Mouse (Mus musculus) kidney, adult 9 months (tissue): ENCODE measurements around the gene Celf5.

Experiments used
- DNase-seq: peaks from one replicate; pipeline ENCODE4 v3.0.0; 2022

The Celf5 gene

DNA sequence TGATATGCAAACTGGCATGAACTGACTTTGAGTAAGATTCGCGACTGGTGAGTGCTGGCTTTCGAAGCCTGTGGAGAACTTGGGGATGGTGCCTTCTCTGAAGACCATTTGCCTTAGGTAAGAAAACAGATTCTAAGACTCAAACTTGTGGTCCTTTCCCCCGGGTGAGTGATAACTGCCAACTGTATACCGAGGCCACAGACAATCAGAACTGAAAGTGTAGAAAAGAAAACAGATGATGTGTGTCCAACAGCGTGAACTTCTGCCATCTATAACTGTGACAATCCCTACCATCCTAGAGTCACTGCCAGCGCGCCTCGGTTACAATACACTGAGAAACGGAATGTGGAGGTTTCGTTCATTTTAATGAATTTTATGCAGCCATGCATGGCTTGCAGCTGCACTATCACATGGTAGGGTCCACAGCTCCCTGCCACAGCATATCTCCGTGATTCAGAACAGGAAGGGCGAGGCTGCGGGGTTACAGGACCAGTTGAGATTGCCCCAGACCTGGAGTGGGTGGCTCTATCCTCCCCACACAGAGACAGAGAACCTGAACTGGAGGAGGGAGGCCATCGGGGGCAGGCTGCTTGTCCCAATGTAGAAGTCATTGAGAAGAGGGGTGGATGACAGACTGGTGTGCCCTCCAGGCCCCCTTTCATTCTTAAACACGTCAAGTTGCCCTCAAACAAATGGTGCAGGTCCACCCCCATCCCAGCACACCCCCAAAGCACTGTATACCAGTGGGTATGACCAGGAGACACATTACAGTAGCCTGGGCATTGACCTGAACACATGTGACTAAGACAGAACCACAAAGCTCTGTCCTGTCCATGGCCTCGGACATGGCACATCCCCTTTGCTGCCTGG lies 15.1 kb upstream of the Celf5 start:
- DNase-seq, result no peak

GRCm38 (mm10) chr10:81496969-81497368 lies 14.5 kb upstream of the Celf5 start:
- DNase-seq, result peak; percentile 34

- peak; percentile 99 for DNase-seq
Measured at GRCm38 (mm10) chr10:81496264-81496901, 13.9 kb upstream of the Celf5 start, which contains the start of gene Ncln. TSS of gene Ncln (minus strand) at chr10:81496392.

DNA sequence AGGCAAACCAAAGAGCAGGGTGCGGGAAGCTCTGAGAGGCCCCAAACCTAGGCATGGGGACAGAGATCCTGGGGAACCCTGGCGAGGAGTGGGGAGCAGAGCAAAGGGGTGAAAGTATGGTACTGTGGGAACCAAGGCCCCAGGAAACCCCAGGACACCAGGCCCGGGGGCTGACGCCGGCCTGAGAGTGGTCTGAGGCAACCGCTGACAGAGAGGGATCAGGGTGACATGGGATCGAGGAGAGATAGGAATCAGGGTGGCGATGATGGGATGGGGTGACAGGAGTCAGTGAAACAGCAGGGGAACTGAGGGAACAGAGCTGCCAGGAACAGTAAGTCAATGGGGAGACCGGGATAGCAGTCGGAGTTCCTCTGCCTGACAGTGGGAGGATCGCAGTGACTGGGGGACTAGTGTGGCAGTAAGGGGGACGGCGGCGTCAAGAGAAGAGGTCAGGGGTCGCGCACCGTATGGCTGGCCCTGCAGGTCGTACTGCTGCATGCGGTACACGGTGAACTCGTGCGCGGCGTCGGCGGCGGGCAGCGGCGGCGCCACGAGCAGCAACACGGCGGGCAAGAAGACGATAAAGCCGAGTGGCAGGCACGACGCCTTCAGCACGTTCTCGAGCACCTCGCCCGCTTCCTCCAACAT lies 13.2 kb upstream of the Celf5 start:
- no peak for DNase-seq

- DNase-seq, result no peak
Measured at GRCm38 (mm10) chr10:81495151-81495550, 12.6 kb upstream of the Celf5 start.

DNA sequence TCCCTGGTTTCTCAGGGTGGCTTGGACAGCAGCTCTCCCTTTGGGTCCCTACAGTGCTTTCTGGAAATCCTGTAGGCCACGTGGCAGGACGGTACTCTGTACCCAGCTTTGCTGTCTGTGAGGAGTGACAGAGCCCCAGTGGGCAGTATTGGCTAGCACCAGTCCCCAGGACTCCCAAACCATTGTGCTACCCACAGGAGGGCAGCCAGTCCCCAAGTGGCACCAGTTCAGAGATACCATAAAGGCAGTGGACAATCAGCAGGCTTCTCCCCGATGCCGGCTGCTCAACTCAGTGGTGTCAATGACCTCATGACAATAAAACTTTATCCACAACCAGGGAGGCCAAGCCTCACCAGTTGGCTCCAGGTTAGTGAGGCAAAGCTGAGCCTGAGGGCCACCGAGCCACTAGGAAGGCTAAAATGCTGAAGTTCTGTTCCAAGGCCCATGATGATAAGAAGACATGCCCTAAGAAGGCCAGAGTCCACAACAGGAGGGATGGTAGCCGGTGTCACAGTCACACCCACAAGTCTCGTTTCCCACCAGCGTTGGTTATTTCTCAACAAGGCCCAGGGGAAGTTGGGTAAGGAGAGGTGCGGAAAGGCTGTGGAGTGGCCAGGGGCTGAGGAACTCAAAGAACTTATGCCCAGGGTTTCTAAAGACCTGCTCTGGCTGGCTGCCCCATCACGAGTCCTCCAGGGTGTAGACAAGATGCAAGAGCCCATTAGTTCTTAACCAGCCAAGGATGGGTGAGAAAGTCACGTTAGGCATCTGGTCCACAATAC lies 11.9 kb upstream of the Celf5 start:
- no peak for DNase-seq

DNA sequence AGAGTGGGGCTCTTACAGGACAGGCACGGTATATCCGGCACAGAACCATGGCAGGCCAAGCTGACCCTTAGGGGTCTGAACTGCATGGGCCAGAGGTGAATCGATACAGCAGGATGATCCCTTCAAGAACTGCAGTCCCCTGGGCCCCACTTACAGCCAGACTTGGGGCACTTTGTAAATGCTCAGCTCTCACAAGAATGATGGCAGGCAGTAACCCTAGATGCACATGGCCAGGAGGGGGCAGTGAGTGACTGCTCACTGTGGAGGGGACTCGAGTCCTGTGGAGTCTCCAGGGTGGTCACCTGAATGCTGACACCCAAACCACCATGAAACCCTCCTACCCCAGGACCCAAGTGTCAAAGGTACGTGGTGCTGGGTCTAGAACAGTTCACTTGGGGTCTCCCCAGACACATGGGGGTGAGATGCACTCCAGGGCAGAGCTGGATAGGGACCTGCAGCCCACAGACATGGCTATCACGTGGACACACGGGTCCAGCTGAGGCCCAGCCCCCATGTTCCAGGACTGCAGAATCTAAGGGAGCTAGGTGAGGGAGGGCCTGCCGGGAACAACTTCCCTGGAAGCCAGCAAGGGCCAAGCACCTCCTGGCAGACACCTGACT lies 11.2 kb upstream of the Celf5 start:
- no peak for DNase-seq

GRCm38 (mm10) chr10:81492606-81493240 lies 10.2 kb upstream of the Celf5 start:
- DNase-seq, result no peak

- no peak for DNase-seq
Measured at GRCm38 (mm10) chr10:81491018-81491417, 8.5 kb upstream of the Celf5 start.

DNA sequence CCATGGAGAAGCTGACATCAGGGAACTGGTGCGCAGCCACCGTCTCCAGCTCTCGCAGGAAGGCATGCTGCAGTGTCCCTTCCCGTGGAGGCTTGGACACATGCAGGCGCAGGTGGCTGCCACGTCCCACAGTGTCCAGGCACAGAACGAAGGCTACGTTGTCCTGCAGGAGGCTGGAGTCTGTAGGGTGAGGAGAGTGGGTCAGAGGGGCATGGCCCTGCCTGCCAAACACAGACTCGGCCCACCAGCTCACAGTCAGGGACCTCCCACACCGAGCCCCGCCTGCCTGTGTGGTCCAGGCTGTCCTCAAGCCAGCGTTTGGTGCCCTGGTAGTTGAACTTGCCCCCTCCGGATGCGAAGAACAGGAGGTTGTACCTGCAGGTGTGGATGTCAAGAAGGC lies 7.4 kb upstream of the Celf5 start:
- DNase-seq, result no peak

GRCm38 (mm10) chr10:81488081-81488480 lies 5.6 kb upstream of the Celf5 start:
- no peak for DNase-seq

DNA sequence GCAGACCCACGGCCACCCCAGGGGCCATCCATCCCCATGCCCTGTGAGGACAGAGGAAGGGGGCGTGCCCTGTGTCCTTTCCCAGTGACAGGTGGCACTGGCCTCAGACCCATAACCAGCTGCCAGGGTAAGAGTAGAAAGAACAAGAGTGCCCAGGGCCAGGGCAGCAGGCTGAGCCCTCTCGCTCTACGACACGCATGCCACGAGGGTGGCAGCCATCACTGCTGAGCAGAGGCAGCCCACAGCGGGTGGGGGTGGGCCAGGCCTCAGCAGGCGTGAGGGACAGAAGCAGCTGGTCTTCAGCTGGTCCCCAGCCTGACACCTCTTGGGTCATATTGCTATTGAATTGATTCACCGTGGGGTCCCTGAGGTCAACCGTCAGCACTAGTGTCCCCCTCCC lies 4.0 kb upstream of the Celf5 start:
- no peak for DNase-seq

GRCm38 (mm10) chr10:81485479-81486018 lies 3.0 kb upstream of the Celf5 start:
- DNase-seq, result no peak

DNA sequence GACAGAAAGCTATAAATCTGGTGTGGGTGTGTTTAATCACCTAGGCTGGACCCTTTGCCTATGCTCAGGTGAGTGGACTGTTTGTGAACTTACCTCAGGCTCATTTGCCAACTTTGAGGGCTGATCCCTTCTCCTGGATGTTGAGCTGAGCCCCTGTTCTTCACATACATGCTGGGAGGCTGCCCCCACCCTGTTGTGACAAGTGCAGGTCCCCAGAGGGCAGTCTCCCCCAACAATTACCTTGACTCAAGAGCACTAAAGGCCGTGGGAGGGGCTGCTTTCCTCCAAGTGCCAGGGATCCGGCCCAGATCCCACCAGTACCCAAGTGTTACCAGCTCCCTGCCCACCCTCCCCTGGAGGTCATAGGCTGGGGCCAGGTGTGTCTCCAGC lies 2.5 kb upstream of the Celf5 start:
- no peak for DNase-seq

DNA sequence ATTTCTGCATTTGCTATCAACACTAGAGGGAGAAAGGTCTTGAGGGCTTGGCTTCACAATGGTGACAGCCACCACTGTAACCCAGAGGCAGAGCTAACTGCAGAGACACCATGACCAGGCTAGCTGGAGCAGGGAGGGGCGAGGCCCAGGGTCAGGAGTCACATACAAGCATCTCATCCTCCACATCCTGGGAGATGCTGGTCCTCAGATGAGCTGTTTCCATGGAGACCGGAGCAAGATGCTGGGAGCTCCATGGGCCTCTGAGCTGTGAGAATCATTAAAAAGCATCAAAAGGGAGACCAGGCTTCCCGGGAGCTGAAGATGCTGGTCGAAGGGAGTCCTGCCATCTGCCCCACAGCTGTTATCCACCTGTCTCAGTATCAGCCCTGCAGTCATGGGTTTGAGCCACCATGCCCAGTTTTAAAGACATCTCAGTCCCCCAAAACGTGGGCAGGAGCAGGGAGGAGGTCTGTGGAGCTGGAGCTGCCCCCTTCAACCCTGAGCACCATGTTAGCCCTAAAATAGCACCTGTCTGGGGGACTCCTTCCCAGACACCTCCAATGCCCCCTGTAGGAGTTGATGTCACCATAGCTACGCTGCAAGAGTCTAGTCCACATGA lies 2.0 kb upstream of the Celf5 start:
- no peak for DNase-seq

DNA sequence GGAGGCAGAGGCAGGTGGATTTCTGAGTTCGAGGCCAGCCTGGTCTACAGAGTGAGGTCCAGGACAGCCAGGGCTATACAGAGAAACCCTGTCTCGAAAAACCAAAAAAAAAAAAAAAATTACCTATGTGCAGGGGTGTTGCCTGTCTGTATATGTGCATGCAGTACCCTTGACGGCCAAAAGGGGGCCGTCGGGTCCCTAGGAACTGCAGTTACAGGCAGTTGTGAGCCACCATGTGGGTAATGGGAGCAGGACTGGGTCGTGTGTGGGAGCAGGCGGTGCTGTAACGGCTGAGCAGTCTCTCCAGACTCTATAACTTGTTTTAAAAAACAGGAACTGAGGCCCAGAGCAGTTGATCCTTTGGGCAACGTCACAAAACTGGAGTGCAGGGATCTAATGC lies 1.5 kb upstream of the Celf5 start:
- no peak for DNase-seq

GRCm38 (mm10) chr10:81481605-81482532 lies 640 bp downstream of the Celf5 start:
- DNase-seq, result no peak

- no peak for DNase-seq
Measured at GRCm38 (mm10) chr10:81474461-81474860, 8.0 kb downstream of the Celf5 start.

GRCm38 (mm10) chr10:81473003-81473451 lies 9.5 kb downstream of the Celf5 start:
- no peak for DNase-seq

- no peak for DNase-seq
Measured at GRCm38 (mm10) chr10:81472403-81473002, 10.0 kb downstream of the Celf5 start.
